Mouse (Mus musculus) naive thymus-derived CD4-positive, alpha-beta T cell, adult 2 months (primary cell): ENCODE measurements around the gene Asprv1.

Source experiments
- DNase-seq: peaks from one replicate; pipeline ENCODE4 v3.0.0-alpha.2; 2011; ENCODE audit warnings: low read depth

Asprv1 gene

DNA sequence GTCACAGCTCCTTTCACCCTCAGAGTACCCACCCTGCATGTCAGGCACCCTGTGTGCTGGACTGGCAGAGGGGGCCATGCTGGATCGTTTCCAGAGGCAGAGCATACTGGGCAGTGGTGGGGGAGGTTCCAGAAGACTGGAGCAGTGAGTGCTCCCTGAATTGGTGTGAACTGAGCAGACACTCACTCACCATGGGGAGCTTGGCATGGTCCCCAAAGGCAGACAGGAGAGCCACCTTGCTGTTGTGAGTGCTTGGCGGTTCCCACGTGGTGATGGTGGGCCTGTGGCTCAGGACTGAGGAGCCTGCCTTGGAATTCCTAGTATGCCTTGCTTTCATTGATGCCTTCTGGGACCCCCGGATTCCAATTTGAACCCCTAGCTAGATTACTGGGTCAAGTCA, 4.8 kb upstream of the Asprv1 start:
- DNase-seq: no peak

DNA sequence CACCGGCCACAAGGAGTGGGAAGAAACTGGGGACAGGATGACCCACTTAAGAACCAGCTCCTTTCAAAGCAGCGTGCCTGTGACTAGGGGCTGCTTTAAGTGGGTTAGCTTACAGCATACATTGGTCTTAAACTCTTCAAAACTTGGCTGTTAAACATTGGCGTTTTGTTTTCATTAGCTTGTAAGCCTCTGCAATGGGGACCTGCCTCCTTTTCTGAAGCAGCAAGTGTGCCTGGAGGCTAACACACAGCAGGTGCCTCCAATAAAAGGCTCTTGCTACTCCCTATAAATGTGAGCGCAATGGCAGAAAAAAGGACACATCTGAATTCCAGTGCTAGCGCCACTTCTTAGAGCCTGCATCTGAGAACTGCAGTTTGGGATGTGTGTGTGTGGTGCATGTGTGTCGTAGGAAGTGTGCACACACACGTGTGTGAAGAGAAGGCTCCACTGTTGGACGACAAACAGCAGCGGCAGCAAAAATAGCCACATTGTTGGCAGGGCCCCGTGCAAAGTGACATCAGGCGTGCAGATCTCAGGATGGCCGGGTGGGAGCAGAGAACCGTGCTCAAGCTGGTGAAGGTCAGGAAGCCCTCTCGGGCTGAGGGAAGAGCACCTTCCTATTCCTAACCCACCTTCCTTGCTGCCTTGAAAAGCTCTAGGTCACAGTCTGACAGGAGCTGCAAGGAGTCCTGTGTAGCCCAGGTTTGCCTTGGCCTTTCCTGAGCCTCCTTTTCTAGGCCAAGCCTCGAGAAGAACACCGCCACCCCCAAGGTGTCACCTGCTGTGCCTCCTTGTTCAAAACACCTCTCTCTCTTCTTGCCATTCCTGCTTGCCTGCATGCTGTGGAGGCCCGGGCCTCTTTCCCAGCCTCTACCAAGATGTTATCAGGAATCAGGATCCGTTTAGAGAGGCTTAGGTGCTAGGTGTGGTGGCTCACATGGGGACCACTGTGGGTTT, 3.6 kb upstream of the Asprv1 start:
- DNase-seq: no peak

DNA sequence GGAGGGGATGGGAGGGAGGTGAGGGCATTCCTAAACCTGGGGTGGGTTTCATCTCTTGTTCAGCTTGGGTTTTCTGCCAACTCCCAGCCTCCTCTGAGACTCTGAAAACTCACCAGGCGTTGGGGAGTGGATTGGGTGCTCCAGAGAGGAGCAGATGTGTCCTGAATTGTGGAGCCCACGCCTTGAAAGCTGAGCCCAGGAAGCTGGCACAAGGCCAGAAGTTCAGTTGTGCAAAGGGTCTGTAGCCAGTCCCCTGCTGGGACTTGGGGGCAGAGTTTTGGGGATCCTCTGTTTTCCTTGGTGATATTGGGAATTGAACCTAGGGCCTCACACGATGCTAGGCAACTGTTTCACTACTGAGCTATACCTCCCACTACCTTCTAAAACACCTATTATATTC, 2.2 kb downstream of the Asprv1 start:
- no peak for DNase-seq

DNA sequence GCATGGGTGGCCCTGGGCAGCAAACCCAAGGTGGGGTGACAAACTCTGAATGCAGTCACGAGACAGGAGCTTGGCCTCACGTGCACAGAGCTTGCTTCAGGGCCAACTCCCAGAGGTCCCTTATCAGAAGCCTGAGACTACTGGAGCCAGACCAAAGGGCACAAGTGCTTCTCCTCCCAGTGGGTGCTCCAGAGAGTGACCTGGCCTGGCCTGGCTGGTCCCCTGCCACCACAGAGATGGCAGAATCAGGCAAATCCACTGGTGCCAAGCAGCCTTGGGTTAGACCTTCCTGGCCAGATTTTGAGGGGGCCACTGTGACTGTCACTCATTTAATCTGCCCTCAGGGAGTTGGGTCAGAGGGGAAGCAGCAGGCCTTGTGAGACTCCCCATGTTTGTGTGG, 8.5 kb downstream of the Asprv1 start:
- DNase-seq: no peak

DNA sequence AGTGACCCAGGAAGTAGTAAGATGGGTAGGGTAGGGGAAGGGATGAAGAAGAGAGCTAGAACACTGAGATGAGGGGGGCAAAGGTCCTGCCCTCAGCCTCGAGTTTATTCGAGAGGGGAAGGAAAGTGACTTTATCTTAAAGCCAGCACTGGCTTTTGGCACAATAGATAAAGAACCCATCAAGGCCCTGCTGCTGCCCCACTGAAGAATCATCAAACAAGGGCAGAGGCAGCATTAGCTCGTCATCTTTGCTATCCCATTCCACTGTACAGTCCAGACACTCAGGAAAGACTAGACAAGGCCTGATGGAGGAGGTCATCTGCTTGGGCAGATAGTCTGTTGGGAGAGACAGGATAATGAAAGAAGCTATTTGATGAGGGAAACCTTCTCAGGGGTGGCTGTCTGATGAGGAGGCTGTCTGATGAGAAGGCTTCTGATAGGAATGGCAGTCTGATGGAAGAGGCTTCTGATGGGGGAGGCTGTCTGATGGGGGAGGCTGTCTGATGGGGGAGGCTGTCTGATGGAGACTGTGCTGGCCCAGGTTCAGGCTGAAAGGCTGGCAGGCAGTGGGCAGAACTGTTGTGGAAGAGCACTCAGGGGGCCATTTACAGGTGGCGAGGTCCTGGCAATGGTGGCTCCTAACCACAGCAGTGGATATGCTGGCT, 9.3 kb downstream of the Asprv1 start:
- DNase-seq: no peak

DNA sequence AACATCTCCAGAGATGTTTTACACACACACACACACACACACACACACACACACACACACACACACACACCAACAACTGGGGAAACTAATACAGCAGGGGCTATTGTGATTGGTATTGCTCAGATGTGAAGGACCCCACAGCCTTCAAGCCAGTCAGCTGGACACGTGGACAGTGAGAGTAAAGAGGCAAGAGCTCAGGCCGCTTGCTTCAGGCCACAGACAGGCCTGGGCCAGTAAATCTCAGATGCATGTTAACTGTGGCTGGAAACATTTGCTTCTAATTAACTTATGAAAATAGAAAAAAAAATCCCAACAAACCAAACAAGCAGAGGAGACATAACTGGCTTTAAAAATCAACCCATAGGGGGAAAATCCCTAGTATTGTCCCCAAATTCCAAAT, 9.9 kb downstream of the Asprv1 start:
- DNase-seq: no peak

DNA sequence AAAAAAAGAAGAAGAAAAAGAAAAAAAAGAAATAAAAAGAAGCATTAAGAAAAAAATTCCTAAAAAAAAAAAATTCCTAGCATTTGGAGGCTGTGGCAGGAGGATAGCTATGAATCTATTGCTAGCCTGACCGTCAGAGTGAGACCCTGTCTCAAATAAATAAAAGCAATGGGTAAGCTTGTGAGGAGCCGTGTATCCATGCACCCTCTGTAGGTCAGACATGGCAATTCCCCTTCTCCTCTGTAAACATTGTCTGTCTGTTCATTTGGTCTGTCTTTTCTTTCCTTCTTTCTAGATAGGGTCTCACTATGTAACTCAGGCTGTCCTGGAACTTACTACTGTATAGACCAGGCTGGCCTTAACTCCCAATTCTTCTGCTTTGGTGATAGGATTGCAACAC, 10.5 kb downstream of the Asprv1 start:
- peak; percentile 20 for DNase-seq

DNA sequence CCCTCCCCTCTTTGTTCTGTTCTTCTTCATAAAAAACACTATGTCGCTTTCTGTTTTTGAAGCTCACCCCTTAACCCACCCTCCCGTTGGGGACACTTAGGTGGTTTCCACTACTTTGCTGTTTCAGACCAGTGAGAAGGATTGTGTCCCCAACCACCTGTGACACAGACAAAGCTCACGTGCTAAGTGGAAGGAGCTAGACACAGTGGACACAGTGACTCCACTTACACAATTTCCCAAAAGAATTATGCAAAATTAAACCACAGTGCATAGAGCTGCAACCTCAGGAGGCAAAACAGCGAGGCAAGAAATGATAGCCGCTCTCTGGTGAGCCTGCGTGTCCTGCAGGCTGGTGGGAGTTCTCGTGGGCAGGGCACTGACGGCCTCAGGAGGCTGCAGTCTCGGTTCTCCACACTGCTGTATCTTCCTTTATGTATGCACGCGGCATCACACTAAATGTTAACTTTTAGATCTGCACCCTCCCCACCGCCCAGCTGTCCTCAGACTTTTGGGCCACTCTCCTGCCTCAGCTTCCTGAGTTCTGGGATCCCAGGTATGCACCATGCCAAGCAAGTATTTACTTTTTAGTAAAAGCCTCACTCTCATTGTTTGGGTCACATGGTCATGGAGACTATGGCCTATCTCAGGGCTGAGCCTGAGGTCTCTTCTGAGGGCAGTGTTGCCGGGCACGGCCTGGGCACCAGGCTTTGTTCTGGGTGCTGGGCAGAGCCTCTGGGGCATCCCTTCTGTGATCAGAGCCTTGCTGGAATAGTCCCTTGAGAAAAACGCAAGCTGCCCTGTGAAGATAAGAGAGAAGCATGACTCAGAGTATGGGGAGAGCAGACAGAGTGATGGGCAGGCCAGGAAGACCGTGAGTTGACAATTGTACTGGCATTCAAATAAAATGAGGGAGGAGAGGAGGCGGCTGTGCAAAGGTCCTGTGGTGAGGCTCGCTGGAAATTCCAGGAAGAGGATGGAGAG, 11.5 kb downstream of the Asprv1 start:
- no peak for DNase-seq

DNA sequence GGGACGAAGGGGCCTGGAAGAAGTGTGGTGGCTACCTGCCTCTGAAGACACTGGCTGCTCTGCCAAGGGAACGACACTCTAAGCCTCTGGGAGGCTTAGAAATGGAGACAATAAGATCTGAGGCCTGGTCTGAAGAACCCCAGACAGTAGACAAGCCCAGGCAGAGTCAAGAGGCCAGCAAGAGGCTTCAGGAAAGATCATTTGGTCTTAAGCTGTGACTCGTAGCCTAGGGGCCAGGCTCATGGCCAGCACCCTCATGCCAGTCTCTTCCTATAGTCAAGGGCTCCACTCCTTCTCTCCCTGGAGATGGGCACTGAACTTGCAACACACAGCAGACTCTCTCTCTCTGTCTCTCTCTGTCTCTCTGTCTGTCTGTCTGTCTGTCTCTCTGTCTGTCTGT, 12.2 kb downstream of the Asprv1 start:
- no peak for DNase-seq

DNA sequence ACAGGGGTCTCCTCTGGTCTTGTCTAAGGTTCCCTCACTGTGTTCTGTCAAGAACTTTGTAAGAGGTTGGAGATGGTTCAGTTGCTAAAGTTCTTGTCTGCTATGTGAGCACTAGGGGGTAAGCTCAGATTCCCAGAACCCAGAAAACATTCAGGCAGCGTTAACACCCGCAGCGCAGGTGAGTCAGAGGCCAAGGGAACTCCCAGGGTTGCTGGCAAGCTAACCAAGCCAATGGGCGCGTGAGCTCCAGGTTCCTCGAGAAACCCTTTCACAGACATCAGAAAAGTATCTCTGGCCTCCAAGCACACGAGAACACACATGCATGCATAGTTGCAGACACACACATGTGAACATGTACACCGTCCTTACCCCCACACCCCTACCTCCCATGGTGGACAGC, 12.8 kb downstream of the Asprv1 start:
- DNase-seq: no peak

DNA sequence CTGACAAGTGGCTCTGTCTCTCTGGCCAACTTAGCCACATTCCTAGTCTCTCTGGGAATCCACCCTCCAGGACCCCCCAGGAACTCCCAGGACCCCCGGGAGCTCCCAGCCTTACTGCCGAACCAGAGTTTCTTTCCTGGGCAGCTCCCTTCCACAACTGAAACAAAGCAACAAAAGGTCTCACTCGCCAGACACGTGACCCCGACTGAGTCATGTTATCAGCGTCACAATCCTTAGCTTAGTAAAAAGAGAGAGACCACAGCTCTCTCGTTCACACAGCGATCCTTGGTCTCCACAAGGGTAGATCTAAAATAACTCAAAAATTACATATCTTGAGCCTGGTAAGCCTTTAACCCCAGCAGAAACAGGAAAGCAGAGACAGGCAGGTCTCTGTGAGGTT, 13.8 kb downstream of the Asprv1 start:
- DNase-seq: no peak

DNA sequence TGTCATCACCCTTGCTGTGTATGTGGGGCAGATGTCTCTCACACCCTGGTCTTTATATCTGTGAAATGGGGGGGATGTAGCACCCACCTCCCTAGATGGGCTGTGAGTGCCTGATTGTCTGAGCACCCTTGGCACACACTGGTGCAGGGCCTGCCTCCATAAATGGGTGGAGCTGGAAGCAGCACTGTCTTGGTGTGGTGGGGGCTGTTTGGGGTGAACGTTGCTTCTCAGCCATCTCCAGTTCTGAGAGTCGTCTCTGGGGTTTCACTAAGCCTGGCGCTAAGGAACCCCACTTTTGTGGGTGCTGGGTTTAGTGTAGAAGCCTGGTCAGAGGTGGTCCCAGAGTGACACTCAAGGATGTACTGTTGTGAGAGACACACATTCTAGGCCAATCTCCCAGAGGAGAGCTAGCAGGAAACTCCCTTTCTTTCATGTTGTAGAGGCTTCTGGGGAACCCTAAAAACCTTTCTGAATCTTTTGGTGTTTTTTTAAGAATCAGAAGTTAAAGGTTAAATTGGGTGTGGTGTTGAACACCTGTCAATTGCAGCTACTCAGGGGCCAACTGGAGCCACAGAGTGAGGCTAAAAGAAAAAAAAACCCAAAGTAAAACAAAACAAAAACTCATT, 16.9 kb downstream of the Asprv1 start:
- DNase-seq: peak; percentile 48

DNA sequence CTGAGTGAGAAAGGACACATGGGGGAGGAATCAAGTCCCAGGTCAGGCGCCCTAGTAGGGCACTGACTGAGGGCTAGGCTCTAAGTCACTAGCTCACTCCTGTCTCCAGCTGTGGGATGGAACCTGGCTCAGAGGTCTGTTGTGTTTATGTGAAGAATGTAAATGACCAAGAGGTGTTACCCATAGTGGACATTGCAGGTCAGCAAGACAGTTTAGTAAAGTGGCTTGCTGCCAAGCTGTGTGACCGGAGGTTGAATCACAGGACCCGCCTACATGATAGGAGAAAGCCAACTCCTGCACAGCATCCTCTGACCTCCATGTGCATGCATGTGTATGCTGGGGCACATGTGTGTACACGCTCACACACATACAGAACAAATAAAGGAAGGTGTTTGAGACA, 17.6 kb downstream of the Asprv1 start:
- DNase-seq: no peak

DNA sequence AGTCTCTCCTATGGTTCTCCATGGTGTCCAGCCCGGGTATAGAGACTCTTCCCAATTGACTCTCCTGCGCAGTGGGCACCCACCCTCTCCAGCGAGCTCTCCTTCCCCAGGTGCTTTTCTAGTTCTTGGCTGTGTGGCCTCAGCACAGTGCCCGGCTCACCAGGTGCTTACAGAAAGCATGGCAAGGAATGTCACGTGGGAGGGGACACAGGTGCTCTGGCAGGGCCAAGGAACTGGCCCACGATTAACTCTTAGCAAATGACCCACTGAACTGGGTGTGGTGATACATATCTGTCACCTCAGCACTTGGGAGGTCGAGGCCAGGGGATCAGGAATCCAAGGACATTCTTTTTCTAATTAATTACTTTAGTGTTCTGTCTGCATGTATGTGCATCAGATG, 18.2 kb downstream of the Asprv1 start:
- DNase-seq: no peak

DNA sequence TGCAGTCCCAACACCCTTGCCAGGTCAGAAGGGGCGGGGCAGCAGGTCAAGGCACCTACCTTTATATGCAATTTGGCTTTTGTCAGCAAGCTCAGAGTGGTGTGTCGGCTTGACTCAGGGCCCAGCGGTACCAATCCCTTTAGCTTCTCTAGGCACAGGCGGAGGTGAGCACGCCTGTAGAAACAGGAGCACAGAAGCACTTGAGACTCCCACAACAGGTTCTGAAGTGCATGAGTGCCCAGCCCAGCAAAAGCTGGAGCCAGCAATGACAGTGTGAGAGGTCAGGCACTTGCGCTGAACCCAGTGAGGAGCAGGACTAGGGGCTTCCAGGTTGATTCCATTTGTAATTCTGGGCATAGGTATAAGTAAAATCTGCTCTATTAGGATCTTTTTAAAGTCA, 25.1 kb downstream of the Asprv1 start:
- DNase-seq: no peak

DNA sequence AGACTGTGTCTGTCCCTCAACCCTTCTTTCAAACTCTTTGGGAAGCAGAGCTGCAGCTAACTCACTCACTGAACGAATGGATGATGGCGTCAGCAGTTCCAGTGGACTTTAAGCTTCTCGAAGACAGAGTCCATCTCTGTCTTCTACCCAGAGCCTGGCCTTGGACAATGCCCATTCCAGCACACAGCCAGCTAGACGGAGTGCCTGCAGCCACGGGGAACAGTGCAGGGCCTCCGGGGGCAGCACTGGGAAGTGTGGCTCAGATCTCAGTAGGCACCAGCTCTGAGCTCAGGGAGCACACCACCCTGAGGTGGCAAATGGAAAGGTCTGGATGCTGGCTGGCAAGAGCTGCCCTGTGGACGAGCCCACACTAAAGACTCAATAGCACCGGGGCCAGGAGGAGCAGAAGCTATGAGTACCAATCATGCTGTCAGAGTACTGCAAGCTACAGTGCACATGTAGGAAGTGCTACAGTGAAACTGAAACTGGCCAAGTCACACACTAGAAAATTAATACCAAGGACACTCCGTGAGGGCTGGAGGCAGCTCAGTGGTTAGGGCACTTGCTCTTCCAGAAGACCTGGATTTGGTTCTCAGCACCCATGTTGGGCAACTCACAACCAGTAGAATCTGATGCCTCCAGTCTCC, 26.4 kb downstream of the Asprv1 start:
- DNase-seq: no peak

DNA sequence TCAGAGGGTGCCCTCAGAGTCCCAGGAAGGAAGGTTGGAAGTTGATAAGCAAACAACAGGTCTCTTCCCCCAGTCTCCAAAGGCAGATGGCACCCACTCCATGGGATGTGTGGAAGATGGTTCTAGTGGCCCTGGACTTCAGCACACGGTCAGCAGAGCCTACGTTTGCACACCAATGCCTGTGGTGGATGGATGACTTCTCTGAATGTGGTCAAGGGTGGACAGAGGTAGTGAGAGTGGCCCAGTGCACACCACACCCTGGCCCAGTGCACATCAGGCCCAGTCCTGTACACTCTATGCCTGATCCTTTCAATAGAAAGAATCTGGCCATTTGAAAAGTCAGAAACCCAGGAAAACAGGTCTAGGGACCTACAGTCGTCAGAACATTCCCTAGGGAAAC, 30.5 kb downstream of the Asprv1 start:
- DNase-seq: no peak

DNA sequence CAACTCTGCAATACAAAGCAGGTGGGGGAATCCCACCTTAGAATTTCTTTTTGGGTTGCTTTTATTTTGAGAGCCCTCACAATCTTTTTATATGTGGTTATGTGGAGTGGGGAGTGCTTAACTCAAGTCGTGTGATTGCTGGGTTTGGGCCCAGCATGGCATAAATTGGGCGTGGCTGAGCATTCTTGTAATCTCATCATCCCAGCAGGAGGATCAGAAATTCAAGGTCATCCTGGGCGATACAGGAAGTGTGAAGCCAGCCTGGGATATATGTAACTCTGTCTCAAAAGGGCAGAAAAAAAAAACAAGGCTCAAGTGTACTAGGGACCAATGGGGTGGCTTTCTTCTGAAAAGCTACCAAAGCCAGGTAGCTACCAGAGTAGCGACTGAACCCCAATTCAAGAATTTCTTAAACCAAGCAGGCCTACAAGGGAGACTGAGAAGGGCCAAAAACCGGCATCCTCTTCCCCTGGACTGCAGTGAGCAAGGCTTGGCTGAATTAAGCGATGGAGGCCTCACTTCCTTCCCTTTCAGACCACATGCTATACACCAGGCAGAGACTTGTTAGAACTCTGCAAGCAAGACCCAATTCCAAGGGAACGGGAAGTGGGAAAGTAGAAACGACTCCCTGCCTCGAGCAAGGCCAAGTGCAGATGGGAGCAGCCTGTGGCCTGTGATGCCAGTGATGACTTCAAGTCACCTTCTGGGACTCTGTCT, 32.4 kb downstream of the Asprv1 start:
- DNase-seq: no peak

DNA sequence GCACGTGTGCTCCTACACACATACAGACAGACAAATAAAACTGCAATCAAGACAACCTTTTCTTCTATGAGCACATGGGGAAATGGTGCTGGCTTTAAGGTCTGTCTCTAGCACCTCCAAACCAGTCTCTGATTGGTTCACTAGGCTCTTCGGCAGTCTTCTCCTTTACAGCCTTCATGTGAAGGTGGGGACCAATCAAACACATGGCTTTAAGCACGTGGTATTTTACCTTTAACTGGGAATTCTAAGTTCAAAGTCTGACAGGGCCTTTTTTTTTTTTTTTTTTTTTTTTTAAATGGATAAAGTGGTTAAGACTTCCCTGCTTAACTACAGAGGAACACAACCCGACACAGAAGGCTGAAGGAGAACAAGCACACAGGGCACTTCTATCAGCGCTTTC, 37.1 kb downstream of the Asprv1 start:
- DNase-seq: no peak

DNA sequence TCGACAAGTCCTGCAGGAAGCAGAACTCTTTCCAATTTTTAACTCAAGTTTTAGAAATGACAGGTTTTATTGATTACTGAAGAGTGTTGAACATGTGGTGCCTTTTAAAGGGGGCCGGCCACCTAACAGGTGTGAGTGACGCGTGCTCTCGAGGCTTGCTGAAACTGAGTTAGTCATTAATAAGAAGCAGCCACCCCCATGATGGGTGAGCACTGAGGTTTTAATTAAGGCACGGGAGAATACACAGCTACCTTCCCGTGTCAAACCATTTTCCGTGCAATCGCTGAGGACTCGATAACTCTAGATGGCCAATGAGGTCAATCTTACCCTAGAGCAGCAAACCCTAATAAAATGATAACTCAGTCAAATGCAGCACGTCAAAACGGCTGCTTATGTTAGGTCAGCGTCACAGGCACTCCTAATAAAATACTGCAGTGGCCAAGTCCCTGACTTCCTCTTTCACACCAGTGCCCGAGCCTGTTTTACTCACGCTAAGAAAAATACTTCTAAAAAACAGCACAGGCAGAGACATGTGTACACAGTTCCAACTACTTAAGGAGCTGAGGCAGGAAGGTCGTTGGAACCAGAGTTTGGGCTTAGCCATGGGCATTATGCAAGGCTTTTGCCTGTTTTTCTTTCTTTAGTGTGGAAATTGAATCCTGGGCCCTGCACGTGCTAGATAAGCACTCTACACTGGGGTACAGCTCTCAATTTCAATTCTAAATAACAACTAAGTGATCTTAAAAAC, 37.8 kb downstream of the Asprv1 start:
- no peak for DNase-seq
